9 mouse cellular contexts compared by ENCODE assay signal in genomic region chr5:136251004-136251403, GRCm38 (mm10). TPM values are rescaled to one million over a fixed set of nuclear protein-coding genes. Genes with fewer than 3 reads are reported as not detected.
DNase-seq lines count a peak whose midpoint lies in the region; ATAC-seq and TF ChIP-seq lines count a peak whose summit lies in the region.
"Had no signal": no experiment of that assay in that cellular context is flagged by ENCODE, and none has a peak within 500 bp of the region (broad histone marks: within the 10 kb centered on the region; RNA-seq: fewer than 3 reads in every experiment).

No protein-coding gene starts in this region.

- DNase-seq in gastrocnemius, adult 2 months = peak; percentile 54
- DNase-seq in gastrocnemius, postnatal 25 days = no peak
- peak; percentile 49 for DNase-seq in midbrain, embryonic 10.5 days (ENCODE audit: low spot score)
- peak; percentile 47 for DNase-seq in ES-E14 (ENCODE audit: low read depth, low spot score)
- peak; percentile 18 to 31 for DNase-seq in spleen, postnatal 36 days (ENCODE audit: low spot score in 2 of 2)

- in situ Hi-C loops in ES-E14 (cut with MboI; ENCODE audit: low sequenced_read_pairs in 2 of 2, unreplicated experiment in 2 of 2) = loop anchor here in 1 of 2 experiments (5.0 kb wide), 1 partner anchor 54 kb away; the partner anchor contains the start of gene Prkrip1

- H3K27me3 ChIP-seq in midbrain, embryonic 10.5 days (ENCODE audit: low read depth, poor library complexity, severe bottlenecking) = peaks cover 6% of the 10 kb centered on the region
- no peaks in the 10 kb centered on the region for H3K27me3 ChIP-seq in midbrain, embryonic 15.5 days (replicated peaks)
- H3K27me3 ChIP-seq: hindbrain, embryonic 15.5 days had no signal

- H3K4me1 ChIP-seq in midbrain, embryonic 10.5 days = peaks cover 17% of the 10 kb centered on the region
- H3K4me1 ChIP-seq in midbrain, embryonic 15.5 days = no peaks in the 10 kb centered on the region
- peaks cover 0 to 6% of the 10 kb centered on the region in 2 experiments; a peak in 2 of 4 replicates for H3K4me1 ChIP-seq in ES-E14 (ENCODE audit: control insufficient read depth in 2 of 2, insufficient read depth in 2 of 2, low read length in 2 of 2, poor library complexity in 1 of 2)

- ATAC-seq in midbrain, embryonic 15.5 days (replicated peaks) = no peak
- 0 out of 2 replicates have a peak, but pooled peaks have one; percentile 17 for ATAC-seq in granulocyte monocyte progenitor cell, adult 5-6 weeks (replicated peaks; ENCODE audit: poor library complexity, severe bottlenecking)
- no peak for ATAC-seq in erythroblast, adult 5-6 weeks (replicated peaks; ENCODE audit: low FRiP score, poor library complexity, severe bottlenecking)

- H3K4me3 ChIP-seq in gastrocnemius, adult 2 months = no peak overlapping the region
- no peak overlapping the region for H3K4me3 ChIP-seq in midbrain, embryonic 10.5 days
- no peak overlapping the region for H3K4me3 ChIP-seq in midbrain, embryonic 15.5 days
- no peak overlapping the region for H3K4me3 ChIP-seq in ES-E14 (ENCODE audit: insufficient read depth in 1 of 2, low read depth in 1 of 2, low read length in 2 of 2, poor library complexity in 1 of 2, severe bottlenecking in 1 of 2)
- H3K4me3 ChIP-seq: hindbrain, embryonic 15.5 days had no signal

- H3K36me3 ChIP-seq in midbrain, embryonic 10.5 days = peaks cover 41% of the 10 kb centered on the region
- H3K36me3 ChIP-seq in midbrain, embryonic 15.5 days (replicated peaks) = 0 out of 2 replicates have a peak, but pooled peaks cover 3% of the 10 kb centered on the region
- H3K36me3 ChIP-seq in ES-E14 (ENCODE audit: control insufficient read depth, insufficient read depth, low read length, poor library complexity, severe bottlenecking) = no peaks in the 10 kb centered on the region
- H3K36me3 ChIP-seq: hindbrain, embryonic 15.5 days had no signal

- H3K4me2 ChIP-seq in midbrain, embryonic 15.5 days = no peak overlapping the region
- H3K4me2 ChIP-seq: hindbrain, embryonic 15.5 days had no signal

- H3K9ac ChIP-seq in midbrain, embryonic 15.5 days = no peak overlapping the region
- no peak overlapping the region for H3K9ac ChIP-seq in ES-E14 (ENCODE audit: insufficient read depth, low read depth, low read length, poor library complexity, severe bottlenecking)
- H3K9ac ChIP-seq: hindbrain, embryonic 15.5 days had no signal

- intact Hi-C loops in gastrocnemius, adult 2 months (cut with DNase I) = loop anchor here (5.0 to 10.0 kb wide), 2 partner anchors 34 to 116 kb away; partner anchors contain the start of genes Alkbh4 and Lrwd1

- no peak overlapping the region for H3K27ac ChIP-seq in gastrocnemius, adult 2 months
- H3K27ac ChIP-seq in midbrain, embryonic 10.5 days (replicated peaks) = no peak overlapping the region
- H3K27ac ChIP-seq in midbrain, embryonic 15.5 days = no peak overlapping the region
- H3K27ac ChIP-seq in ES-E14 (ENCODE audit: insufficient read depth, low read depth, low read length, poor library complexity, severe bottlenecking) = no peak overlapping the region
- H3K27ac ChIP-seq: hindbrain, embryonic 15.5 days had no signal

- 50% methylated on average over 7 of the region's 7 CpGs for WGBS in midbrain, embryonic 10.5 days
- 48% methylated on average over 7 of the region's 7 CpGs for WGBS in midbrain, embryonic 15.5 days

- no peaks in the 10 kb centered on the region for H3K9me3 ChIP-seq in midbrain, embryonic 10.5 days (replicated peaks)
- no peaks in the 10 kb centered on the region for H3K9me3 ChIP-seq in midbrain, embryonic 15.5 days
- H3K9me3 ChIP-seq in ES-E14 (ENCODE audit: control insufficient read depth, insufficient read depth, low read depth, low read length) = no peaks in the 10 kb centered on the region
- H3K9me3 ChIP-seq: hindbrain, embryonic 15.5 days had no signal

- TF ChIP-seq CTCF in gastrocnemius, adult 2 months (IDR thresholded peaks at IDR 0.05) = peak; percentile 66

TF ChIP-seq in ES-E14, 5 proteins besides CTCF, POLR2A, EP300 and RAD21:
- TF ChIP-seq ZC3H11A (IDR thresholded peaks at IDR 0.05; ENCODE audit: borderline replicate concordance, low read depth, low read length) (0 out of 2 replicates have a peak, but pooled peaks have one; percentile 14), CHD2 (IDR thresholded peaks at IDR 0.05; ENCODE audit: low read depth, low read length) (no peak)

RNA-seq across cellular contexts. Expression of gene Sh2b2, which starts 4.6 kb away (rescaled TPM):
- 1 to 10 TPM; 2.4 to 3.0 TPM for total RNA-seq in gastrocnemius, adult 2 months (2021)
- 1 to 10 TPM; 2.8 to 6.1 TPM for total RNA-seq in gastrocnemius, postnatal 25 days (2021)
- 13.2 and 13.7 TPM in 2 replicates for polyA plus RNA-seq in midbrain, embryonic 10.5 days (2016; fragmentation: Nextera tagmentation; extraction: Ambion mirVana)
- polyA plus RNA-seq in midbrain, embryonic 15.5 days (2015; fragmentation: Nextera tagmentation; extraction: Ambion mirVana) = 31.4 and 33.2 TPM in 2 replicates
- total RNA-seq in ES-E14 (2012; rRNA removed) = 3.3 and 3.8 TPM in 2 replicates
- 32.9 and 67.0 TPM in 2 replicates for total RNA-seq in granulocyte monocyte progenitor cell, adult 5-6 weeks (2014; fragmentation: Nextera tagmentation)
- total RNA-seq in granulocyte monocyte progenitor cell, adult 5-6 weeks (2017) = 10.9 and 13.9 TPM in 2 replicates
- total RNA-seq in erythroblast, adult 5-6 weeks (2015; ENCODE audit: low replicate concordance) = 1.5 and 3.8 TPM in 2 replicates
- 1.8 and 5.0 TPM in 2 replicates for total RNA-seq in erythroblast, adult 5-6 weeks (2017; ENCODE audit: low replicate concordance)

RNA-seq across cellular contexts. Expression of gene Prkrip1, which starts 52.2 kb away (rescaled TPM):
- total RNA-seq in gastrocnemius, adult 2 months (2021) = 10 to 100 TPM; 20.3 to 23.6 TPM
- 10 to 100 TPM; 19.5 to 21.6 TPM for total RNA-seq in gastrocnemius, postnatal 25 days (2021)
- polyA plus RNA-seq in midbrain, embryonic 10.5 days (2016; fragmentation: Nextera tagmentation; extraction: Ambion mirVana) = 67.7 and 72.9 TPM in 2 replicates
- polyA plus RNA-seq in midbrain, embryonic 15.5 days (2015; fragmentation: Nextera tagmentation; extraction: Ambion mirVana) = 54.8 and 55.6 TPM in 2 replicates
- 39.1 and 52.8 TPM in 2 replicates for total RNA-seq in ES-E14 (2012; rRNA removed)
- 32.2 and 42.1 TPM in 2 replicates for total RNA-seq in granulocyte monocyte progenitor cell, adult 5-6 weeks (2014; fragmentation: Nextera tagmentation)
- 45.2 and 89.4 TPM in 2 replicates for total RNA-seq in granulocyte monocyte progenitor cell, adult 5-6 weeks (2017)
- 1.5 and 6.1 TPM in 2 replicates for total RNA-seq in erythroblast, adult 5-6 weeks (2015; ENCODE audit: low replicate concordance)
- 4.9 and 14.5 TPM in 2 replicates for total RNA-seq in erythroblast, adult 5-6 weeks (2017; ENCODE audit: low replicate concordance)
